Mouse (Mus musculus): ENCODE measurements around the gene Aqp8.

- TF ChIP-seq CTCF (IDR thresholded peaks at IDR 0.05; ENCODE audit: low read depth) (no peak), EP300 (IDR thresholded peaks at IDR 0.05; ENCODE audit: low read depth) (no peak)
Measured at GRCm38 (mm10) chr7:123417661-123418060, 44.4 kb upstream of the Aqp8 start.

Data from liver, postnatal 0 days (tissue).